Mouse (Mus musculus): ENCODE measurements around the gene Map7d1.
A peak's percentile ranks its signal among the peaks of the same experiment; 100 is the strongest.

The Map7d1 gene

GRCm38 (mm10) chr4:126269292-126269691 is 13.1 kb upstream of the Map7d1 start:
- no peak for DNase-seq (ENCODE audit: extremely low spot score, low read depth, low spot score)

GRCm38 (mm10) chr4:126262119-126262807 is 6.1 kb upstream of the Map7d1 start, which contains the start of gene Trappc3:
TSS of gene Trappc3 (plus strand) at chr4:126262325.
- DNase-seq (ENCODE audit: extremely low spot score, low read depth, low spot score) = peak; percentile 96

GRCm38 (mm10) chr4:126261675-126262074 is 5.5 kb upstream of the Map7d1 start:
- DNase-seq (ENCODE audit: extremely low spot score, low read depth, low spot score) = no peak

DNA sequence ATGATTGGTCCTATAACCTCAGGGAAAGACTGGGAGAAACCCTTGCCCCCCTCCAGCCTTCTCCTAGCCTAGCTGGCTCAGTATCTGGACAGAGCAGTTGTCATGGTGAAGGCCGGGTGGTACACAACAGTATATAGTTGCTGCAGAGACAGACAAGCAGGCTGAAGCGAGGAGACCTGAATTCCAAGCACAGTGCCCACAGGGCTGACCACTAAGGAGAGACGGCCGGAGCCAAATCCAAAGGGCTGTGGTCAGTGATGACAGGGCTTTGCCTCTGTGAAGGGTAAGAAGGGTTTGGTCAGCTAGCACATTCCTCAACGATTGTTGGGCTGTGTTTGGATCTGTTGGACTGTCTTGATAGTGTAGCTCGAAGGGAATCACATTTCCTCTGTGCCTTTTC is 5.1 kb upstream of the Map7d1 start:
- no peak for DNase-seq (ENCODE audit: extremely low spot score, low read depth, low spot score)

DNA sequence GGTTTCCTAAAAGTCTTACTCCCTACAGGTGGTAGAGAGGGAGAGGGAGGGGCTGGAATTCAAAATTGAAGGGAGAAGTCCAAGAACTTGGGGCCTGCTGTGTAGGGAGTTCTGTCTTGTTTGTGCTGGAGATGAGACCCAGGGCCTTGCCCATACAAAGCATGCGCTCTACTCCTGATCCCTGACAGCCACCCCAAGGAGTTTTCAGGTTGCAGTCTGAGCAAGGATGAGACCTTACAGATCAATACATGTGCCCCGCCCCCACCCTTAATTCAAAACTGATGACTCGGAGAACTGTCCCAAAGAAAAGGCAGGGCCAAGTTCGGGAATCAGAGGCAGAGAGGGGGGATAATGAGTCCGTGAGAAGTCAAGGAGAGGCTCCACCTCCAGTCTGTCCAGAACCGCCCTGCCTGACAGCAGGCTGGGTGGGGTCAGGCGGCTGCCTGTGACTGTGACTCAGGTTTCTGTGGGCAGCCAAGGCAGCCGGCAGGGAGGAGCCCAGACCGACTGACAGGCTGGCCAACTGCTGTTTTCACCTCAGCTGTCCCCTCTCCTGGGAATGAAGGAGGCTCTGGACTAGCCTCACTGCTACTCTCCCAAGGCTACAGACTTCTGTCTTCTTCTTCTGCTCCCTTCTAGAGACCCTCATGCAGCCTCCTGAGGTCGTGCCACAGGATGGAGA is 4.5 kb upstream of the Map7d1 start:
- no peak for DNase-seq (ENCODE audit: extremely low spot score, low read depth, low spot score)

DNA sequence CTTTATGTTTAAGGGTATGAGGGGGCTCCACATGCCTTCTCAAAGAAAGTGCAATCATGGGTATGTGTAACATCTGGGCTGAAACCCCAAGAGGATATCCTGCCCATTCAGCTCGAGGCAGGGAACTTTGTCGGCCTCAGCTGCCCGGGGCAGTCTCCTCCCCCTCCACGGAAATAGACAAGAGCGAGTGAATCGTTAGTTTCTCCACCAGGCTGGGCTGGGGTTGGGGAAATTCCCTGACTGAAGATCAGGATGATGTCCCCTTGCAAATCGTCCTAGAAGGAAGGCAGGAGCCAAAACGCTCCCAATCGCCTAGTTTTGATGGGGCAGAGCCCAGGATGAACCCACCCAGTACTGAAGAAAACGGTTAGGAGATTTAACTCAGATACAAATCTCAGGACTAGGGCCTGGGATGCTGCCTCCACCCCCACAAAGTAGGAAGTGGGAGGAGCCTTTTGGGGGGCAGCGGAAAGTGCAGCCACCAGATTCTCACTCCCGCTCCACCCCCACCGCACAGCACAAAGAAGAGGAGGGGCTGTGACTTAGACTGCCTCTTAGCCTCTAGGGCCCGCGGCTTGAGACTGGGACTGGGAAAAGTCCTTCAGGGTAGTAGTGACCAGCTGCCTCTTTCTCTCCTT is 3.5 kb upstream of the Map7d1 start:
- DNase-seq (ENCODE audit: extremely low spot score, low read depth, low spot score) = no peak

- no peak for DNase-seq (ENCODE audit: extremely low spot score, low read depth, low spot score)
Observed at GRCm38 (mm10) chr4:126259063-126259462, 2.9 kb upstream of the Map7d1 start.

DNA sequence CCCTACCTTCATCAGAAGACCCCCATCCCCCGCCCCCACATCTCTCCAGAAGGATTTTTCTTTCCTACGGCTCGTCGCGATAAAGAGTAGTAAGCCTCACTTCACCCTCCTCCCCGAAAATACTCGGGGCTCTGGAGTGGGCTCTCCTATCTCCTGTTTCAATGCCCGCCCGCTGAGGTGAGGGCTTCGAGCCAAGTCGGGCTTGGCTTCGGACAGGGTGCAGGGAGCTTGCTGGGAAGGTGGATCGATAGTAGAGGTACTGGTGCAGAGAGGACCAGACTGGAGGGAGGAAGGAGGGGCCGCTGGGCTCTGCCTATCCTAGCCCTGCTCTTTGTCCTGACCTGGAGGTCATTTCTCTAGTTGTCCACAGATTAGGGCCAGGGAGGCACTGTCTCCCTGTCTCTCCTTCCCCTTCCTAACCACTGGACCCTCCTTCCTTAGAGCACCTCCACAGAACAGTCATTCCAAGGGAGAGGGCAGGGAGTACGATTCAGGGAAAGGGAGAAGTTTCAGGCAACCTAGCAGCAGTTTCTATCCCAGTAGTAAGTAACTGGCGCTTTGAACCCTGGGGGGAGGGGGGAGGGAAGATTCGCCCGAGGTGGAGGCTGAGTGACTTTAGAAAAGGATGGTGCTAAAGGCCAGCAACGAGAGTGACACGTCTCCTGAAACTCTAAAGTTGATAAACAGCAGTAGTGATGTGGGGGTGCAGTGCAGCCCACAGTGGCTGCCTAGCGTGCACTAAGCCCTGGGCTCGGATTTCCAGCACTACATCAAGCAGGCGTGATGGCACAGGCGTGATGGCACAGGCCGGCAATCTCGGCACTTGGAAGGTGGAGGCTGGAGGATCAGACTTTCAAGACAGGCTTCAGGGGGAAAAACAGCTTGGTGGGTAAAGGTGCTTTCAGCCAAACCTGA is 1.1 kb upstream of the Map7d1 start:
- no peak for DNase-seq (ENCODE audit: extremely low spot score, low read depth, low spot score)

DNA sequence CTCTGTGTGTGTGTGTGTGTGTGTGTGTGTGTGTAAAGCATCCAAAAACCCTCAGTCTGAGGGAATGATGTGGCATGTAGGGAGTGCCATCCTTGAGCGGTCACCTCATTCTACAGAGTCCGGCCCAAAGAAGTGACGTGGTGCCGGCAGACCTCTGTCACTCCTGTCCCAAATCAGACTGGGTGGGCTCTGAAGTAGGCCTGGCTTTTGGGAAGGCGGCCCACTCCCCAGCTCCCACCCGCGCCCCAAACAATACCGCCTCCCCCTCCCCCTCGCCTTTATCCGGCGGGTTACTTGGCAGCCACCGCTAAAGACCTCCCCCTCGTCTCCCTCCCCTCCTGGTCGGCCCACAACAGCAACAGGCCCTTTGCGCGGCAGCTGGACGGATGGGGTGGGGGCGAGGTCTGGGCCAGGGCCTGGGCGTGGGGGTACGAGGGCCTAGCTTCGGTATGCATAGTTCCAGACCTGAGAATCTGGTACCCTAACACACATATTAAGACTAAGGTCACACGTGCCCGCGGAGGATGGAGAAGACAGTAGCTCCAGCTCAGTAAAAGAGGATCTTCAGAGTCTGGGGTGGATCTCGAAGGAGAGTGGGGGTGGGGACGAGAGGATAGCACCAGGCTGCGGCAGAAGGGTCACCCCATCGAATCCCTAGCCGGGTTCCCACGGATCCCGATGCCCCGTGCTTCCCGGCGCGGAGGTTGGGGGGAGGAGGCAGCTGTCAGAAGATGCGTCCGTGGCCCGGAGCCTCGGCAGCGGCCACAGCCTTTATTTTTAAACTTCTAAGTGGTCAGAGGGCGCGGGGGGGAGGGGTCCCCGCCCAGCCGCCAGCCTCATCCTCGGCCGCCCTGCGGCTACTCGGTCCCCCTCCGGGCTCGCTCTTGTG is 786 bp downstream of the Map7d1 start:
- DNase-seq (ENCODE audit: extremely low spot score, low read depth, low spot score) = no peak

GRCm38 (mm10) chr4:126254315-126255112 is 1.6 kb downstream of the Map7d1 start:
- no peak for DNase-seq (ENCODE audit: extremely low spot score, low read depth, low spot score)

GRCm38 (mm10) chr4:126253637-126254272 is 2.4 kb downstream of the Map7d1 start:
- DNase-seq (ENCODE audit: extremely low spot score, low read depth, low spot score) = no peak

DNA sequence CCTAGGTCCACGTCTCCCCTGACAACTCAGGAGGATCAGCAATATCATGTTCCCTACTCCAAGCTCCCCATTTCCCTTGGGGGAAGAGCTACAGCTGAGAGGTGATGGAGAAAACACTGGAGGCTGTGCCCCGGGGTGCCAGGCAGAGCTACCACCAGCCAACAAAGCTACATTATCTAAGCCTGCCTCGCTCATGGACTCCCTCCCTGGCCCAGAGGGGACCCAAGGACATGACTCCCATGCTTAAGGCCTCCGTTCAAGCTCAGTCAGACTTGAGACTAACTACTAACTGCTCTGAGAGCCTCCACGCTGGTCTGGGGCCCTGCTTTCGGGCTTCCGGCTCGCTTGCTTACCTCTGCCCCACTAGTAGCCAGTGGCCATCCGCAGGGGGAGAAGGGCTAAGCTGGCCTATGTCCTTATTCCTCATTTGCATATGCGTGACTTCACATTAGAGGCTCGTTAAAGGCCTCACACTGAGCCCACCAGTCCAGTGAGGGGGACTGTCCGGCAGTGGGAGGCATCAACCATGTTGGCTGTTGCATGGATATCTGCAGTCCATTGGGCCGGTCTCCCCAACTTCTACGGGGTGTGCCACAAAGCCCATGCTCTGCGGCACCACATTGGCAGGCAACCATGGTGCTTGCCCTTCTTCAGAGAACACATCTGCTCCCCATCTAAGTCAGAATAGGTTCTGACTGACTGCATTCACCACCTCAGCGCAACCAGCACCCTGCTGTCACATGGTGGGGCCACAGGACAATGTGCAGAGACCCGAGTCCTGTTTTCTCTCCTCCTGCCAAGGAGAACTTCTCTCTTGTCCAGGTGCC is 3.5 kb downstream of the Map7d1 start:
- no peak for DNase-seq (ENCODE audit: extremely low spot score, low read depth, low spot score)

GRCm38 (mm10) chr4:126251655-126252254 is 4.4 kb downstream of the Map7d1 start:
- no peak for DNase-seq (ENCODE audit: extremely low spot score, low read depth, low spot score)

DNA sequence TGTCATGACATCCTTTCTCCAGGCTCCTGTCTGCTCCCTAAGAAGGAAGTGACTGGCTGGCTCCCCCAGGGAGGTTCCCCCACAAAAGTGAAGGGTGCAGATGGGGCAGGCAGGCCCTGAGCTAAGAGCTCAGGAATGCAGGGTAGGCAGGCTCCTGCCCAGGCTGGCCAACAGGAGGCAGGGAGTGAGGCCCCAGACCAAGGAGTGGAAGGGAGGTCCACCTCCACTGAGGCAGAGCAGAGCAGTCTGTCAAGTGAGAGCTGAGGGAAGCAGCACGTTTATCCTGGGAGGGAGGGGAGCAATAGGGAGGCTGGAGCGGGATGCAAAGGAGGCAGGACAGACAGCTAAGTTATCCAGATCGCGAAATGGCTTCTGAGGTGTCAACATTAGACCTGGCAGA is 5.5 kb downstream of the Map7d1 start:
- DNase-seq (ENCODE audit: extremely low spot score, low read depth, low spot score) = no peak

GRCm38 (mm10) chr4:126248261-126248868 is 7.8 kb downstream of the Map7d1 start:
- DNase-seq (ENCODE audit: extremely low spot score, low read depth, low spot score) = no peak

GRCm38 (mm10) chr4:126246202-126246889 is 9.8 kb downstream of the Map7d1 start:
- no peak for DNase-seq (ENCODE audit: extremely low spot score, low read depth, low spot score)

DNA sequence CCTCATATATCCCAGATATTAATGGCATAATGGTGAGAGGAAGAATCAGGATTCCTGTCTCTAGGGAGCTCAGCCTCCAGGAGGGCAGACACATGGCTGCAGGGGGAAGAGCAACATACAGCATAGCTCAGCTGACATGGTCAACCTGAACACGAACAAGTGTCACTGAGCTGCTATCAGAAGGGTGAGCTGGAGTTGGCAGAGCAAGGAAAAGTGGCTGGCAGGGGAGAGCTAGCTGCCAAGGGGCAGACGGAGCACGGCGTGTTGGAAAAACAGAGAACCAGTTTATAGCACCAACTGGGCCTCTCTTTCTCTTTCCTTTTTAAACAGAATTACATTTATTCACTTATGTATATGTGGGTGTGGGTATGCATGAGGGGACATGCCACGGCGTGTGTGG is 13.6 kb downstream of the Map7d1 start:
- no peak for DNase-seq (ENCODE audit: extremely low spot score, low read depth, low spot score)
